Mouse (Mus musculus): ENCODE data around the gene Lrrc59.

Lrrc59 gene

DNA sequence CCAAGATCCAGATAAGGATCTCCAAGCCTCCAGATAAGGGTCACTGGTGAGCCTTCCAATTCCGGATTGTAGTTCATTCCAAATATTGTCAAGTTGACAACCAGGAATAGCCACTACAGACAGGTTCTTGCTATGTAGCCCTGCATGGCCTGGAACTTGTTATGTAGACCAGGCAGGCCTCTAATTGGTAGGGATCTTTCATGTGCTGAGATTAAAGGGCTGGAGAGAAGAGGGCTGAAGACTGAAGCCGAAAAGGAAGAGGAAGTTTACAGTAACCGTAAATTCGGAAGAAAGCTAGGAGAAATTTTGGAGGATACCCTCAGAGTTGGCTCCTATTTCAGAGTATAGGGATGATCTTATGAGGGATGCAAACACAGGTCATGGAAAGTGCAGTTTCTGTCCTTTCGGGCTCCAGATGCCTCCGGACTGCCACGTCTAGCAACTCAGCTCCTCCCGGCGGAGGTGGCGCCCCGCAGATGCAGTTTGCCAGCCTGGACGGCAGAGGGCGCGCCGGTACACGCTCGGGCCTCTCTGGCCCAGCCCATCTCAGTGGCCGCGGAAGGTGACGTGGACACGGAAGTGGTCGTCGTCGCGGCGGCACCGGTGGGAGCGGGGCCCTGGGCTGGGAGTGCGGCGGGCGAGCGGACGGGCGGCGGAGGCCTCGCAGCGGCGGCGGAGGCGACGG, at the start of gene Lrrc59:
Gene Lrrc59, plus strand, starts transcription at position 569 of the 685 bp plus-strand sequence.
- POLR2A ChIA-PET, result interaction anchor here (0.6 to 8.6 kb wide), 54 partner anchors 8 to 418 kb away, joined by 3 to 179 read pairs (median 5); partner anchors contain the start of genes Acsf2 (in 3 of the 4), Eme1 (in 3 of the 4), Mrpl27 (in 3 of the 4) and Tob1 (in 2 of the 4)
- CTCF ChIA-PET, result interaction anchor here (0.5 to 2.8 kb wide), 61 partner anchors 8 to 418 kb away, joined by 3 to 69 read pairs (median 4); partner anchors contain the start of genes Ankrd40 (in 1 of the 4), Eme1 (in 1 of the 4), Mrpl27 (in 1 of the 4) and Spata20 (in 1 of the 4)

DNA sequence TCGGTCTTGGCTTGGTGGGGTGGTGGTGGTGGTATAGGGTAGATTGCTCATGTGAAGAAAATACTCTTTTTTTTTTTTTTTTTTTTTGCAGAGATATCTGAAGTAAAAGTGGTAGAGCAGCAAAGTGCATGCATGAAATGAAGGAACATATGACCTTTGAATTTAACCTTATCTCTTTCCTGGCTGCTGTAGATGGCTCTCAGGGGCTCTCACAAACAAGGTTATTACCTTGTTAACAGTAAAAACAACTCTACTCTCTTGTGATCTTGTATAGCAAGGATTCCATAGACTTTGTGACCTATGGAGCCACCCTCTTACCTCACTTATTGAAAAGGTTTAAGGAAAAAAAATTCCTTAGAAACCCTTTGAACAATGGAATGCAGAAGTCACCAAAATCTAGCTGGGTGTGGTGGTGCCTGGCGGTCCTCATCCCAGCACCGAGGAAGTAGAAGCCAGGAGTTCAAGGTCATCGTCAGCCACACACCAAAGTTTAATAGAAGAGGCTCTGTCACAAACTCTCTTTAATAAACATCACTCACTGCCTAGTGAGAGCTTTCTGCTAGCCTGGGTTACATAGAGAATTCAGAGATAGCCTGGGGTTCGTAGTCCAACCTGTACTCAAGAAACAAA, 49.3 kb upstream of the Lrrc59 start:
- POLR2A ChIA-PET, result interaction anchor here in 2 of 4 experiments (0.7 to 1.8 kb wide), 5 partner anchors 11 to 409 kb away, joined by 3 to 11 read pairs (median 4); no protein-coding TSS in a partner anchor
- CTCF ChIA-PET, result interaction anchor here in 1 of 4 experiments (1.3 kb wide), 1 partner anchor 15 kb away, joined by 4 read pairs; the partner anchor contains the start of gene Chad

DNA sequence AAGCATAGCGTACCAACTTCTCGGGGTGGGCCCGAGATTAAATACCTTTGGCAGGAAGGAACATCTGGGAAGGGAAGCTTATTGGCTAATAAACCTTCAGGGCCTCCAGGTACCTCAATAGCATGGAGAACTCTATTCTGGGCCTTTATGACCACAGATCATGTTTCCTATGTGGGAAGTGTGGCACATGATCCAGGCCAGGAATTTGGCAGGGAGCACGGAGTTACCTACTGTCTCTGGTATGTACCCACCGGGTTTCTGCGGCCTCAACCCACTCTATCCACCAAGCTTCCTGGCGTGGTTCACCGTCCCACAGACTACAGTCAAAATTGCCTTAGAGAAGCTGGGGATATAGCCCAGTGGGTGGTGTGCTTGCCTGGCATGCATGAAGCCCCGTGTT, 44.5 kb upstream of the Lrrc59 start:
- CTCF ChIA-PET, result interaction anchor here in 2 of 4 experiments (0.5 to 1.4 kb wide), 7 partner anchors 10 to 112 kb away, joined by 3 to 7 read pairs (median 4); partner anchors contain the start of genes Chad (in 1 of the 2) and Rsad1 (in 1 of the 2)
- POLR2A ChIA-PET, result interaction anchor here in 1 of 4 experiments (0.7 kb wide), 1 partner anchor 36 kb away, joined by 3 read pairs; no protein-coding TSS in a partner anchor

DNA sequence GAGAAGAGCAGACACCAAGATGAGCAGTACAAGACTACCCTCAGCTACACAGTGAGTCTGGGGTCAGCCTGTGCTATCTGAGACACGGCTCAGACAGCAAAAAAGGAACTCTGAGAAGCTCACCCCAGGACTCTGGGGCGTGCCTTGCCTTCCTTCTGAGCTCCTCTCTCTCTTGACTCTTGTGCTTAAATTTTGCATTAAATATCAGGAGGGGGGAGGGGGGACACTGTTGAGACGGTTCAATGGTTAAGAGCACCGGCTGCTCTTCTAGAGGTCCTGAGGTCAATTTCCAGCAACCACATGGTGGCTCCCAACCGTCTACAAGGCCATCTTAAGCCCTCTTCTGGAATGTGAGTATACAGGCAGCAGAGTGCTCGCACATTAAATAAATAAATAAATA, 42.1 kb upstream of the Lrrc59 start:
- CTCF ChIA-PET, result interaction anchor here (0.6 to 1.3 kb wide), 5 partner anchors 9 to 1389 kb away, joined by 3 to 7 read pairs (median 4); no protein-coding TSS in a partner anchor

DNA sequence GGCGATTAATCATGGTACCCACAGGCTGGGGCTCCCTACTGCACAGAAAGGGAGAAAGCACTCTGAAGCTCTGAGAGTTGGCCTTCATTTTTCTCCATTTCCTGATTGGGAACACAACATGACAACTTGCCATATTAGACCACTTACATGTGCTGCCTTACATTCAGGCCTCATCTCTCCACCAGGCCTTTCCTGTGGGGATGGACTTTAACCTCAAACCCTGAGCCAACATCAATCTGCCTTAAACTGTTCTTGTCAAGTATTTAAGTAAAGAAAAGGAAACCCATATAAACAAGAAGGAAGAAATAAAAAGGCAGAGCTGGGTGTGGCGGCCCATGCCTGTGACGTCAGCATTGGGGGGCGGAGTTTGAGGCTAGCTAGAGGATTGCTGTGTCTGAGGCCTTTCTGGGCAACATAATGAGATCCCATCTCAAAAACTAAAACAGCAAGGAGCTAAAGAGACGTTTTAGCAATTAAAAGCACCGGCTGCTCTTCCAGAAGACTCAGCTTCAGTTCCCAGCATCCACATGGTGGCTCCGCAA, 33.2 kb upstream of the Lrrc59 start:
- POLR2A ChIA-PET, result interaction anchor here in 2 of 4 experiments (0.6 to 1.9 kb wide), 12 partner anchors 8 to 458 kb away, joined by 3 to 9 read pairs (median 4); partner anchors contain the start of genes Eme1 (in 1 of the 2), Lrrc59 (in 1 of the 2), Mrpl27 (in 1 of the 2) and Tob1 (in 1 of the 2)
- CTCF ChIA-PET, result interaction anchor here in 3 of 4 experiments (0.6 to 1.4 kb wide), 4 partner anchors 9 to 243 kb away, joined by 3 to 4 read pairs (median 4); partner anchors contain the start of gene Lrrc59 (in 2 of the 3)

More for the DNA sequence above, 42.1 kb upstream of the Lrrc59 start:
- POLR2A ChIA-PET, result interaction anchor here in 3 of 4 experiments (0.6 to 1.6 kb wide), 5 partner anchors 9 to 1637 kb away, joined by 3 to 6 read pairs (median 3); no protein-coding TSS in a partner anchor

DNA sequence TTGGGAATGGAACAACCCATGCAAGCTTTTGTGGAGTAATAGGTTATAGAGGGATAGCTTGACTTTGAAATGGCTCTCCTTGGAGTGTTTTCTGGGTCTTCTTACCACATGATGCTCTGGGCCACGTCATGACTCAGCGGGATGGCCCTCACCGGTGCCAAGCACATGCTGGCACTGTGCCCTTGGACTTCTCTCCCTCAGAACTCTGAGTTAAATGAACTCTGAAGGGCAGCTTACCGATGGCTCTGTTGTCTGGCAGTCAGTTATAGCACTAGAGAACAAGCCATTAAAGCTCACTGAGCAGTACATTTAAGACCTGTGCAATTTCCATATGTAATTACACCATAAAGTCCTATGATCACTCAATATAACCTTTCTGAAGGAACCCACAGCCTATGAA, 32.2 kb upstream of the Lrrc59 start:
- CTCF ChIA-PET, result interaction anchor here in 2 of 4 experiments (0.7 to 1.4 kb wide), 3 partner anchors 11 to 510 kb away, joined by 3 to 6 read pairs (median 4); partner anchors contain the start of gene Lrrc59 (in 1 of the 2)
- POLR2A ChIA-PET, result interaction anchor here in 2 of 4 experiments (0.9 to 1.9 kb wide), 5 partner anchors 17 to 386 kb away, joined by 3 to 9 read pairs (median 3); partner anchors contain the start of genes Lrrc59 (in 1 of the 2) and Tob1 (in 1 of the 2)

DNA sequence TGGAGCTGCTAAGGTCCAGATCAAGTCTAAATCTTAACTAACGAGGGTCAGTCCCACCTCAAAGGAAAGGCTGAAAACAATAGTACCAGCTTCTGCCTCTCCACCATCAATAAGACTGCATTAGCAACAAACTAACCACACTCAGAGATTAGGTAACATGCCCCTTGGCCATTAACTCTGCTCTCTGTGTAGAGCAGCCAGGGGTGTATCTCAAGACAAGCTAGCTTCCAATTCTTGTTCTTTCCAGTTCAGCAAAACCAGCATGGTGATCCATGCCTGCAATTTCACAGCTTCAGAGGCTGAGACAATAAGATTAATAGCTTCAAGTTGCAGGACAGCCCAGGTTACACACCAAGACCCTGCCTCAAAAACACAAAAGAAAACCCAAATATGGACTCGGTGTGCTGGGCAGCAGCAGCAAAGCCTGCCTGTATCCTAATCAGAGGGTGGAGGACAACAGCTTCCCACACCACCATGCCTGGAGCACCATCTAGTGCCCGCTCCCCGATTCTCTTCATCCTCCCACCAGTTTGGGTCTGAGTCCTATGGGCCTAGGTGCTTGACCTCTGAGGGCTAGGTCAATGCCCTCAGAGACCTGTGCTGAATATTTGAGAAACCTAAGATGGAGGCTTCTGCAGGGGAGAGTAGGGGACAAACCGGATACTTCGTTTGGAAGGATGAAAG, 31.0 kb upstream of the Lrrc59 start:
- ChIA-PET POLR2A (interaction anchor here in 1 of 4 experiments (0.7 to 1.3 kb wide), 4 partner anchors 14 to 23 kb away, joined by 3 to 4 read pairs (median 3); no protein-coding TSS in a partner anchor), CTCF (interaction anchor here in 2 of 4 experiments (0.8 to 0.9 kb wide), 2 partner anchors 25 to 50 kb away, joined by 3 read pairs; no protein-coding TSS in a partner anchor)

DNA sequence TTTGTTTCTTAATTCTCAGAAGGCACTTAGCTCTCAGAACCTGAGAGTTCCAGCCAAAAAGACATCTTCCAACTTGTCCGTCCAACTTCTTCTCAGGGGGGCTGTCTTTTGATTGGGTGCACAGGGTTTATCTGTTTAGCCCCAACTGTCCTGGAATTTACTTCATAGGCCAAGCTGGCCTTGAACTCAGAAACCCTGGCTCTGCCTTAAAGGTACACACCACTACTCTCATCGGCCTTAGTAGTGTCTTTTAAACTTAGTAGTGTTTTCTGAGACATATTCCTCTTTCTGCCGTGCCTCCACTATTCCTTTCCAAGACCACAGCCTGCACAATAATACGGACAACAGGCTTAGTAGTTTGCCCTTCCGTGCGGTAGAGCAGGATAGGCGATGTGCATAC, 29.1 kb upstream of the Lrrc59 start:
- ChIA-PET POLR2A (interaction anchor here in 3 of 4 experiments (0.5 to 2.0 kb wide), 7 partner anchors 8 to 391 kb away, joined by 3 to 11 read pairs (median 4); partner anchors contain the start of genes Lrrc59 (in 2 of the 3) and Ppp1r9b (in 1 of the 3)), CTCF (interaction anchor here in 2 of 4 experiments (0.5 kb wide), 2 partner anchors 17 to 390 kb away, joined by 3 to 9 read pairs; no protein-coding TSS in a partner anchor)

DNA sequence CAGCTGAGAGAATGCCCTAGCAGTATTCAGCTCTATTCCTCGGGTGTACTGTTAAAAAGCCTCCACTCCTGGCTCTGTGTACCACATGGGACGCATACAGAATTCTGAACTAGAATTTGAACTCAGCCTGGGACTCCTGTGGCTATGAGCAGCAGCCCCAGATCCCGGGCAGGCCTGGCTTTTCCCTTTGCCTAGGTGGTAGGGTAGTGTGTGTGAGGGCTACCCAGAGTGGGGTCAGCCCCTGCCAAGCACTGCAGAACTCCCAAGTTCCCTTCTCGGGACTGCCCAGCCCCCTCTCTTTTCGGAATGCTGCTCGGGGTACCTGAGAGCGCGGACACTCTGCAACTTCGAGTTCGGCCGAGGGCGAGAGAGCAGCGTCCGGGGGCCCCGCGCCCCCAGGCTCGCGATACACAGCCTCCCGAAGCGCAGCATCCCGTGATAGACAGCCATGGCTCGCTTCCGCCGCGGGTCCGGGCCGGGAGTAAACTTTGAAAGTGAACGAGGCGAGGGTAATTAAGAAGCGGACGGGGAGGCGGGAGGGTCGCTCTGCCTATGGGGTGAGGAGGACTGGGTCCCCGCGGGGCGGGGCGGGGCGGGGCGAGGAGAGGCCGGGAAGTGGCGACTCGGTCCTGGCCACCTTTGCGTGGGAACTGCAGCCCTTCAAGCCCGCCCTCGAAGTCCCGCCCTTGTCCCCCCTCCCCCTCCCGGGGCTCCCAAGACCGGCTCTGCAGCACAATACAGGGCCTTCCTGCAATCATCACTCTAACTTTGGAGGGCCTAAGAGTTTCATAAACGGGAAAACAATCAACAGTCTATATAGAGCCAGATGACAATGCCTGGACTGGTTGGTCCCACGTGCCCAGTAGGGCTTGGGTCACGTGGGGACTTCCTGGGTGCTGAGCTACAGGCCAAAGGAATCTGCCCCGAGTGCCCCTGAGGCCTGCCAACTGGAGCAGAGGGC, 28.0 kb upstream of the Lrrc59 start, which contains the start of gene Acsf2:
Gene Acsf2, minus strand, starts transcription at position 551 of the 961 bp plus-strand sequence.
- CTCF ChIA-PET, result interaction anchor here in 3 of 4 experiments (0.5 to 0.9 kb wide), 4 partner anchors 23 to 28 kb away, joined by 3 to 5 read pairs (median 4); partner anchors contain the start of gene Lrrc59 (in 1 of the 3)
- POLR2A ChIA-PET, result interaction anchor here in 3 of 4 experiments (0.9 to 2.0 kb wide), 17 partner anchors 10 to 468 kb away, joined by 3 to 14 read pairs (median 4); partner anchors contain the start of genes Lrrc59 (in 2 of the 3), Ankrd40 (in 1 of the 3) and Xylt2 (in 1 of the 3)

DNA sequence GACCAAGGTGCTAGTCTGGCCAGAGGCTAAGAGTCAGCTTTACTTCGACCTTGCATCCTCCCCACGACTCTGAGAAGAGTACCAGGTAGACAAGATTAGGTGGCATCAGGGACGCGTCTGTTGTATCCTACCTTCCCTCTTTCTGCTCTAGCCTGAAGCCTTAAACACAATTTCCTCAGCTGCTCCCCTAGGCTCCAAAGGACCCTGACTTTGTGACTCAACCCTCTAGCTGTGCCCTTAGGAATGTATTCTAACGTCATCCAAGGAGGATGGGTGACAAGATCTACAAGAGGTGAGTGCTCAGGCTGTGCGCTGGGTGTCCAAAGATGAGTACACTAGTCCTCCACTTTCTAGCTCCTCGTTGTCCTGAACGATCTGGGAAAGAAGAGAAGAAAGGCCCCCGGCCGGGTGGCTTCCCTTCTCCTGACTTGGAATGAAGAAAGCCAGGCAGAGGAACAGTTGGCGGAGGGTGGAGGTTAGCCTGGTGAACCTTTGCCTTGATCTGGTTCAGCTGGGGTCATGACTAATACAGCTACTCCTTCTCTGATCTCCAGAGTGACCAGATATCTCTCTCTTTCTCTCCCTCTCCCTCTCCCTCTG, 27.1 kb upstream of the Lrrc59 start:
- ChIA-PET CTCF (interaction anchor here in 3 of 4 experiments (0.5 to 0.9 kb wide), 4 partner anchors 27 to 55 kb away, joined by 3 to 5 read pairs (median 3); partner anchors contain the start of gene Lrrc59 (in 1 of the 3)), POLR2A (interaction anchor here in 3 of 4 experiments (0.6 to 2.0 kb wide), 15 partner anchors 10 to 469 kb away, joined by 3 to 14 read pairs (median 4); partner anchors contain the start of genes Lrrc59 (in 2 of the 3), Ankrd40 (in 1 of the 3) and Xylt2 (in 1 of the 3))

DNA sequence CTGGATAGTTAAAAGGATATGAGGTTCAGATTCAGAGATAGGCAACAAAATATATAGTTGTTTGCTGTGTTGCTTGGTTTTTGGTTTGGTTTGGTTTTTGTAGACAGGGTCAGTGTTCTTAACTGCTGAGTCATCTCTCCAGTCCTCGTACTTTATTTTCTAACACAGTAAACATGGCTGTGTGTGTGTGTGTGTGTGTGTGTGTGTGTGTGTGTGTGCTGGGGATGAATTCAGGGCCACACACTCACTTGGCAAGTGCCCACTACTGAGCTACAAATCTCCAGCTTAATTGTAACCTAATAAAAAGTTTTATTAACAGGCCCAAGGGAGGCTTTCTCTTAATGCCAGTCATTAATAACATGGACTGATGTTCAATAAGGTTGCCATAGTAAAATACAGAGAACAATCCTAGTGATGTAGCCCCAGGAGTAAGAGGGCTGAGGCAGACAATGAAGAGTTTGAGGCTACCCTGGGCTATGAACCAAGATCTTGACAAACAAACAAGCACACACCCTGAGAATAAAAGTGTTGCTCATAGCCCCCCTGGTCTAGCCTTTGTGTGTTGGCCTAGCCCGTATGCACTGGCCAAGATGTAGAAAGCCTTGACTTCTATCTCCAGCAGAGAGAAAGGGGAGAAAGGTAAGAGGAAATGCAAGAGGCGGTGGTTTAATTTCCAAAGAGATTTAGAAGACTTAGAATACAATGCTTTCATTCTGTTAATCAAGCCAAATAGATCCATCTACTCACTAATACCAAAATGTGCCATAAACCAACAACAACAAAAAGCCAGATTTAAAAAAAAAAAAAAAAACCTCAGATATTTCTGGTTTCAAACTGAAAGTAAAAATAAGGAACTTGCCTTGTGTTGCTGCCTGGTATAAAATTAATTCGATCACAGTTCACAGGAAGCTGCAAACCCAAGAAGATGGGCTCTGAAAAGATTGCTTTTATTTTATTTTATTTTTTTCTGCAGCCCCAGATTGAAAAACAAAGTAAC, 18.5 kb upstream of the Lrrc59 start:
- POLR2A ChIA-PET, result interaction anchor here in 1 of 4 experiments (0.7 to 1.1 kb wide), 3 partner anchors 18 to 643 kb away, joined by 3 to 6 read pairs (median 4); partner anchors contain the start of gene Lrrc59
- CTCF ChIA-PET, result interaction anchor here in 2 of 4 experiments (0.6 to 1.5 kb wide), 3 partner anchors 9 to 113 kb away, joined by 3 to 14 read pairs (median 5); no protein-coding TSS in a partner anchor

DNA sequence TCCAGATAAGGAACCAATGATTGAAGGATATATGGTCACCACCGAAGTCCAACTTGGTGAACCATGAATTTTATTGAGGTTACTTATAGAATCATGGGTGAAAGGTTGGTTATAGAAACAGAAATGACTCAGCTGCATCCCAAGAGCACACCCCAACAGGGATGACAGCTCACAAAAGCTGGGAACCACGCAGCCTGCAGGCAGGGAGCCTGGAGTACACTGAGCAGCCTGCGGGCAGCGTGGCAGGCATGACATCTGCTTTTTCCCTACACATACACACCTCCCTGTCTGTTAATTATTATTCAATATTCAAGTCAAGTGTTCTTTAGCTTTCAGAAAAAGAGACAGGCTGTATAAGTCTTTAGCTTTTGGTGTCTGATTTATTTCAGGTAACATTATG, 15.0 kb upstream of the Lrrc59 start:
- CTCF ChIA-PET, result interaction anchor here in 2 of 4 experiments (0.9 to 1.8 kb wide), 2 partner anchors 15 kb away, joined by 3 to 5 read pairs; partner anchors contain the start of gene Lrrc59 (in 2 of the 2)
- POLR2A ChIA-PET, result interaction anchor here in 3 of 4 experiments (0.7 to 2.9 kb wide), 7 partner anchors 9 to 20 kb away, joined by 3 to 14 read pairs (median 3); partner anchors contain the start of gene Lrrc59 (in 2 of the 3)

DNA sequence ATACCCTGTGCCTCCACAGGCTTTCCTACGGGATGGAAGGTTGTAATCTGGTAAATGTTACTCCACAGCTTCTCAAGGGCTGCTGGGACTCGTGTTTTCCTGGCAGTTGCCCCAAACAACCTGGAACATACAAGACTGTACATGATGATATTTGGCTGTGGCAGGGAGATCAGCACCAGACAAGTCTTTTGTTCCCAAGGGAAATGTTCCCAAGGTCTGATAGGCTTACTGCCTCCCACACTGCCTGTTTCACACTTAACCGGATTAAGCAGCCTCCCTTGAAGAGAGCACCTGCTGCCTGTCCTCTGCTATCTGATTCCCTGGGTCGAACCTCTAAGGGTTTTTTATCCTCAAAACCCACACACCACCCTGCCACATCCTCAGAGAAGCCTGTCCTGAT, 14.1 kb upstream of the Lrrc59 start:
- POLR2A ChIA-PET, result interaction anchor here in 3 of 4 experiments (0.6 to 2.9 kb wide), 6 partner anchors 9 to 1249 kb away, joined by 3 to 14 read pairs (median 4); partner anchors contain the start of gene Lrrc59 (in 2 of the 3)
- CTCF ChIA-PET, result interaction anchor here in 2 of 4 experiments (0.5 to 1.8 kb wide), 2 partner anchors 14 to 15 kb away, joined by 3 to 5 read pairs; partner anchors contain the start of gene Lrrc59 (in 1 of the 2)

Data from embryonic stem cell, embryonic (primary cell).